Mouse (Mus musculus): ENCODE data around the gene Olfr110. TPM values are rescaled to one million over a fixed set of nuclear protein-coding genes. Genes with fewer than 3 reads are reported as not detected.
"Not testable (repeated sequence)": the region's sequence is repeated elsewhere in the genome, so short reads cannot be mapped to it uniquely, and the experiment has no call there.

Olfr110 gene
- polyA plus RNA-seq (2012; rRNA removed) = not detected in 2 replicates

GRCm38 (mm10) chr17:37491930-37492518, at the start of gene Olfr110:
Gene Olfr110 (plus strand): TSS chr17:37492468.
- no peaks in the 10 kb centered on the region for H3K4me1 ChIP-seq (ENCODE audit: control insufficient read depth, insufficient read depth, insufficient read length, low read length)
- no peak within 1 kb of the TSS for H3K4me3 ChIP-seq (ENCODE audit: low read depth, low read length)
- 53% methylated on average over 1 of the region's 1 CpGs for WGBS
- H3K27me3 ChIP-seq (ENCODE audit: control insufficient read depth, insufficient read depth, low read length) = no peaks in the 10 kb centered on the region
- H3K27ac ChIP-seq (ENCODE audit: insufficient read depth, low read depth, low read length) = no peak within 1 kb of the TSS
- TF ChIP-seq POLR2A (IDR thresholded peaks at IDR 0.05; ENCODE audit: low read depth, low read length) (no peak), CTCF (IDR thresholded peaks at IDR 0.05; ENCODE audit: extremely low read depth, insufficient read length, insufficient replicate concordance, low read depth, low read length) (no peak)
- H3K36me3 ChIP-seq (ENCODE audit: control insufficient read depth, insufficient read depth, low read length) = no peaks in the 10 kb centered on the region

- no peaks in the 10 kb centered on the region for H3K27me3 ChIP-seq (ENCODE audit: control insufficient read depth, insufficient read depth, low read length)
- H3K4me1 ChIP-seq (ENCODE audit: control insufficient read depth, insufficient read depth, insufficient read length, low read length) = no peaks in the 10 kb centered on the region
- H3K27ac ChIP-seq (ENCODE audit: insufficient read depth, low read depth, low read length) = no peak within 1 kb of the TSS
- 88% methylated on average over 1 of the region's 1 CpGs for WGBS
- TF ChIP-seq CTCF (IDR thresholded peaks at IDR 0.05; ENCODE audit: extremely low read depth, insufficient read length, insufficient replicate concordance, low read depth, low read length) = no peak
- TF ChIP-seq POLR2A (IDR thresholded peaks at IDR 0.05; ENCODE audit: low read depth, low read length) = no peak
- no peak within 1 kb of the TSS for H3K4me3 ChIP-seq (ENCODE audit: low read depth, low read length)
- H3K36me3 ChIP-seq (ENCODE audit: control insufficient read depth, insufficient read depth, low read length) = no peaks in the 10 kb centered on the region
Observed at GRCm38 (mm10) chr17:37445180-37445579, 47.1 kb upstream of the Olfr110 start, which contains the start of gene Olfr108. Gene Olfr108 (plus strand): TSS chr17:37445480.

- Histone ChIP-seq H3K27me3 (ENCODE audit: control insufficient read depth, insufficient read depth, low read length) (no peaks in the 10 kb centered on the region), H3K4me1 (ENCODE audit: control insufficient read depth, insufficient read depth, insufficient read length, low read length) (no peaks in the 10 kb centered on the region), H3K4me3 (ENCODE audit: low read depth, low read length) (no peak within 1 kb of the TSS), H3K27ac (ENCODE audit: insufficient read depth, low read depth, low read length) (no peak within 1 kb of the TSS), H3K36me3 (ENCODE audit: control insufficient read depth, insufficient read depth, low read length) (no peaks in the 10 kb centered on the region)
- 88% methylated on average over 1 of the region's 1 CpGs for WGBS
- no peak for TF ChIP-seq CTCF (IDR thresholded peaks at IDR 0.05; ENCODE audit: extremely low read depth, insufficient read length, insufficient replicate concordance, low read depth, low read length)
- TF ChIP-seq POLR2A (IDR thresholded peaks at IDR 0.05; ENCODE audit: low read depth, low read length) = no peak
Observed at GRCm38 (mm10) chr17:37458616-37459015, 33.7 kb upstream of the Olfr110 start, which contains the start of gene Olfr109. Gene Olfr109 (plus strand): TSS chr17:37458916.

- no peaks in the 10 kb centered on the region for H3K27me3 ChIP-seq (ENCODE audit: control insufficient read depth, insufficient read depth, low read length)
- H3K36me3 ChIP-seq (ENCODE audit: control insufficient read depth, insufficient read depth, low read length) = no peaks in the 10 kb centered on the region
- TF ChIP-seq POLR2A (IDR thresholded peaks at IDR 0.05; ENCODE audit: low read depth, low read length) (no peak), CTCF (IDR thresholded peaks at IDR 0.05; ENCODE audit: extremely low read depth, insufficient read length, insufficient replicate concordance, low read depth, low read length) (no peak)
- 54% methylated on average over 2 of the region's 2 CpGs for WGBS
- no peak within 1 kb of the TSS for H3K27ac ChIP-seq (ENCODE audit: insufficient read depth, low read depth, low read length)
- H3K4me3 ChIP-seq (ENCODE audit: low read depth, low read length) = no peak within 1 kb of the TSS
- no peaks in the 10 kb centered on the region for H3K4me1 ChIP-seq (ENCODE audit: control insufficient read depth, insufficient read depth, insufficient read length, low read length)
Observed at GRCm38 (mm10) chr17:37483452-37483851, 8.8 kb upstream of the Olfr110 start, which contains the start of gene H2-M2. Gene H2-M2 (minus strand): TSS chr17:37483552.

- Histone ChIP-seq H3K27ac (ENCODE audit: insufficient read depth, low read depth, low read length) (no peak within 1 kb of the TSS), H3K36me3 (ENCODE audit: control insufficient read depth, insufficient read depth, low read length) (no peaks in the 10 kb centered on the region), H3K4me1 (ENCODE audit: control insufficient read depth, insufficient read depth, insufficient read length, low read length) (no peaks in the 10 kb centered on the region), H3K4me3 (ENCODE audit: low read depth, low read length) (no peak within 1 kb of the TSS), H3K27me3 (ENCODE audit: control insufficient read depth, insufficient read depth, low read length) (no peaks in the 10 kb centered on the region)
- TF ChIP-seq CTCF (IDR thresholded peaks at IDR 0.05; ENCODE audit: extremely low read depth, insufficient read length, insufficient replicate concordance, low read depth, low read length) (no peak), POLR2A (IDR thresholded peaks at IDR 0.05; ENCODE audit: low read depth, low read length) (no peak)
- 91% methylated on average over 4 of the region's 4 CpGs for WGBS
Observed at GRCm38 (mm10) chr17:37507730-37508129, 15.5 kb downstream of the Olfr110 start, which contains the start of gene Olfr111. Gene Olfr111 (plus strand): TSS chr17:37508030.

- not testable (repeated sequence) for H3K27me3 ChIP-seq (ENCODE audit: control insufficient read depth, insufficient read depth, low read length); H3K4me3 ChIP-seq (ENCODE audit: low read depth, low read length); H3K27ac ChIP-seq (ENCODE audit: insufficient read depth, low read depth, low read length); H3K4me1 ChIP-seq (ENCODE audit: control insufficient read depth, insufficient read depth, insufficient read length, low read length); H3K36me3 ChIP-seq (ENCODE audit: control insufficient read depth, insufficient read depth, low read length)
Observed at GRCm38 (mm10) chr17:37524612-37525011, 32.3 kb downstream of the Olfr110 start.

GRCm38 (mm10) chr17:37525427-37525826, 33.2 kb downstream of the Olfr110 start:
- not testable (repeated sequence) for H3K36me3 ChIP-seq (ENCODE audit: control insufficient read depth, insufficient read depth, low read length); H3K4me1 ChIP-seq (ENCODE audit: control insufficient read depth, insufficient read depth, insufficient read length, low read length); H3K4me3 ChIP-seq (ENCODE audit: low read depth, low read length); H3K27ac ChIP-seq (ENCODE audit: insufficient read depth, low read depth, low read length); H3K27me3 ChIP-seq (ENCODE audit: control insufficient read depth, insufficient read depth, low read length)
- WGBS = 56% methylated on average over 1 of the region's 1 CpGs

GRCm38 (mm10) chr17:37535173-37535572, 42.9 kb downstream of the Olfr110 start:
- H3K27ac ChIP-seq (ENCODE audit: insufficient read depth, low read depth, low read length) = no peak overlapping the region
- H3K36me3 ChIP-seq (ENCODE audit: control insufficient read depth, insufficient read depth, low read length) = no peaks in the 10 kb centered on the region
- TF ChIP-seq POLR2A (IDR thresholded peaks at IDR 0.05; ENCODE audit: low read depth, low read length) (no peak), CTCF (IDR thresholded peaks at IDR 0.05; ENCODE audit: extremely low read depth, insufficient read length, insufficient replicate concordance, low read depth, low read length) (no peak)
- no peak overlapping the region for H3K4me3 ChIP-seq (ENCODE audit: low read depth, low read length)
- no peaks in the 10 kb centered on the region for H3K27me3 ChIP-seq (ENCODE audit: control insufficient read depth, insufficient read depth, low read length)
- H3K4me1 ChIP-seq (ENCODE audit: control insufficient read depth, insufficient read depth, insufficient read length, low read length) = no peaks in the 10 kb centered on the region

- not testable (repeated sequence) for H3K27ac ChIP-seq (ENCODE audit: insufficient read depth, low read depth, low read length); H3K4me1 ChIP-seq (ENCODE audit: control insufficient read depth, insufficient read depth, insufficient read length, low read length); H3K36me3 ChIP-seq (ENCODE audit: control insufficient read depth, insufficient read depth, low read length); H3K4me3 ChIP-seq (ENCODE audit: low read depth, low read length); H3K27me3 ChIP-seq (ENCODE audit: control insufficient read depth, insufficient read depth, low read length)
- whole genome bisulfite sequencing = 49% methylated on average over 1 of the region's 1 CpGs
Observed at GRCm38 (mm10) chr17:37538416-37538815, 46.1 kb downstream of the Olfr110 start.

Data from small intestine, adult 2 months (tissue).